Mouse (Mus musculus): Measurements from ENCODE around the gene Sema3f. TPM values are rescaled to one million over a fixed set of nuclear protein-coding genes. Genes with fewer than 3 reads are reported as not detected.
A peak's percentile ranks its signal among the peaks of the same experiment; 100 is the strongest.

The Sema3f gene
- polyA plus RNA-seq, 1 experiment, result 1.4 TPM

DNA sequence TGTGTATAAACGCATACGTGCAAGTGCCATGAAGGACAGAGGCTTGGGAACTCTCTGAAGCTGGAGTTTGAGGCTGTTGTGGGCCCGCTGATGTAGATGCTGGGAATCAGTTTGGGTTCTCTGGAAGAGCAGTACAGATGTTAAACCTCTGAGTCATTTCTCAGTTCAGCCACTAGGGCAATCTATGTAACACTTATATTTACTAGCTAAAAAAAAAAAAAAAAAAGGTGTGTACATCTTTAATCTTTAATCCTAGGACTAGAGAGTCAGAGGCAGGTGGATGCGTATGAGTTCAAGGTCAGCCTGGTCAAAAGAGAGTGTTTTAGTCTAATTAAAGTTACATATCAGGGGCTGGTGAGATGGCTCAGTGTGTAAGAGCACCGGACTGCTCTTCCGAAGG is 63.3 kb downstream of the Sema3f start:
- no peaks in the 10 kb centered on the region for H3K36me3 ChIP-seq (ENCODE audit: control insufficient read depth, insufficient read depth)
- TF ChIP-seq POLR2AphosphoS2 (IDR thresholded peaks at IDR 0.05; ENCODE audit: insufficient read length, low read depth), result no peak
- no peak for TF ChIP-seq CEBPB (IDR thresholded peaks at IDR 0.05; ENCODE audit: insufficient read depth, poor library complexity, severe bottlenecking)
- no peak for TF ChIP-seq MYOG (IDR thresholded peaks at IDR 0.05; ENCODE audit: control insufficient read depth in 1 of 3, insufficient read depth in 1 of 3, insufficient read length in 2 of 3, low read depth in 2 of 3)
- no peak for TF ChIP-seq E2F4 (IDR thresholded peaks at IDR 0.05; ENCODE audit: insufficient read depth)
- no peak for TF ChIP-seq MYOD1 (IDR thresholded peaks at IDR 0.05; ENCODE audit: control insufficient read depth in 1 of 3, insufficient read length in 2 of 3, low read depth in 2 of 3)
- H3ac ChIP-seq (ENCODE audit: control insufficient read depth, insufficient read length), result no peak overlapping the region
- H3K4me2 ChIP-seq (ENCODE audit: low read depth), result no peak overlapping the region
- no peaks in the 10 kb centered on the region for H3K27me3 ChIP-seq (ENCODE audit: control insufficient read depth, insufficient read depth, insufficient read length)
- H3K79me2 ChIP-seq (ENCODE audit: control insufficient read depth, insufficient read depth), result no peaks in the 10 kb centered on the region
- H3K4me3 ChIP-seq, result no peak overlapping the region

DNA sequence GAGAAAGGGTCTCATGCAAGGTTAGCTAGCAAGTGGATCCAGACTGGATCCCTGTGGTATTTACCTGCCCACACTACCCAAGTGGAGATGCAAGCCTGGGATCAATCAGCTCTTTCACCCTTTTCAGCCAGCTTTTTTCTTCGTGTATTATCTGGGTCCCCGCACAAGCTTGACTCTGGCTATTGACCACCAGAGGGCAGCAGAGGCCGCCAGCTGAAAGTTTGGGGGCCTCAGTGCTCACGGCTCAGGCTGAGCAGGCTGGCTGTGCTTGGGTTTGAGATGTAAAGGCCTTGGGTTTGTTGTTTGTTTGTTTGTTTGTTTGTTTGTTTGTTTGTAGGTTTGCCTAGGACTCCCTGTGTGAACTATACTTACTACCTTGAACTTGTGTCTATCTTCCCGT is 64.7 kb downstream of the Sema3f start:
- Histone ChIP-seq H3K79me2 (ENCODE audit: control insufficient read depth, insufficient read depth) (no peaks in the 10 kb centered on the region), H3ac (ENCODE audit: control insufficient read depth, insufficient read length) (no peak overlapping the region), H3K4me2 (ENCODE audit: low read depth) (peak overlapping the region; percentile 96), H3K4me3 (peak overlapping the region; percentile 26), H3K36me3 (ENCODE audit: control insufficient read depth, insufficient read depth) (no peaks in the 10 kb centered on the region), H3K27me3 (ENCODE audit: control insufficient read depth, insufficient read depth, insufficient read length) (no peaks in the 10 kb centered on the region)
- TF ChIP-seq TCF12 (IDR thresholded peaks at IDR 0.05; ENCODE audit: insufficient read depth, poor library complexity, severe bottlenecking) (no peak), CEBPB (IDR thresholded peaks at IDR 0.05; ENCODE audit: insufficient read depth, poor library complexity, severe bottlenecking) (no peak), POLR2A (IDR thresholded peaks at IDR 0.05; ENCODE audit: insufficient read length, low read depth) (no peak), USF1 (IDR thresholded peaks at IDR 0.05; ENCODE audit: low read depth) (no peak), MYOG (IDR thresholded peaks at IDR 0.05; ENCODE audit: control insufficient read depth in 1 of 3, insufficient read depth in 1 of 3, insufficient read length in 2 of 3, low read depth in 2 of 3) (no peak), MYOD1 (IDR thresholded peaks at IDR 0.05; ENCODE audit: control insufficient read depth in 1 of 3, insufficient read length in 2 of 3, low read depth in 2 of 3) (no peak), SRF (IDR thresholded peaks at IDR 0.05; ENCODE audit: control insufficient read depth, insufficient read length, low read depth) (no peak), MAX (IDR thresholded peaks at IDR 0.05; ENCODE audit: low read depth) (no peak), TCF3 (IDR thresholded peaks at IDR 0.05; ENCODE audit: insufficient read length, low read depth) (no peak), REST (IDR thresholded peaks at IDR 0.05; ENCODE audit: insufficient read depth, insufficient read length) (no peak), E2F4 (IDR thresholded peaks at IDR 0.05; ENCODE audit: insufficient read depth) (no peak), POLR2AphosphoS2 (IDR thresholded peaks at IDR 0.05; ENCODE audit: insufficient read length, low read depth) (no peak)

DNA sequence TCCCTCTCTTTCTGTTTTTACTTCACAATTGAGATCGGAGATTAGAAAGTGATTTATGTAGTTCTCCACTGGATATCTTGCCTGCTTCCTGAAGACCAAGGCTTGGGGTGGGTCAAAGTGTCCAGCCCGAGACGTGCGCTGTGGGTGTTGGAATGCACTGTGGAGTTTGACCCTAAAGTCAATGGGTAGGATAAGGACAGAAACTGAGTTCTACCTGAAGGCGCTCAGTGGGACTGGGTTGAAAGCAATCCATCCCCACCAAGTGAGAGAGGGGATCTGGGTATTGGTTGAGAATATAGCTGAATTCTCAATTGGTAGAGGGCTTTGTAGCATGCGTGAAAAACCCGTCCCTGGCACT is 65.1 kb downstream of the Sema3f start:
- H3K4me3 ChIP-seq, result peak overlapping the region; percentile 26
- TF ChIP-seq MYOD1 (IDR thresholded peaks at IDR 0.05; ENCODE audit: control insufficient read depth in 1 of 3, insufficient read length in 2 of 3, low read depth in 2 of 3), result no peak
- no peak for TF ChIP-seq REST (IDR thresholded peaks at IDR 0.05; ENCODE audit: insufficient read depth, insufficient read length)
- TF ChIP-seq MAX (IDR thresholded peaks at IDR 0.05; ENCODE audit: low read depth), result no peak
- no peak for TF ChIP-seq USF1 (IDR thresholded peaks at IDR 0.05; ENCODE audit: low read depth)
- TF ChIP-seq POLR2A (IDR thresholded peaks at IDR 0.05; ENCODE audit: insufficient read length, low read depth), result no peak
- no peak for TF ChIP-seq TCF12 (IDR thresholded peaks at IDR 0.05; ENCODE audit: insufficient read depth, poor library complexity, severe bottlenecking)
- TF ChIP-seq SRF (IDR thresholded peaks at IDR 0.05; ENCODE audit: control insufficient read depth, insufficient read length, low read depth), result no peak
- TF ChIP-seq E2F4 (IDR thresholded peaks at IDR 0.05; ENCODE audit: insufficient read depth), result no peak
- no peak for TF ChIP-seq TCF3 (IDR thresholded peaks at IDR 0.05; ENCODE audit: insufficient read length, low read depth)
- TF ChIP-seq MYOG (IDR thresholded peaks at IDR 0.05; ENCODE audit: control insufficient read depth in 1 of 3, insufficient read depth in 1 of 3, insufficient read length in 2 of 3, low read depth in 2 of 3), result no peak
- no peaks in the 10 kb centered on the region for H3K27me3 ChIP-seq (ENCODE audit: control insufficient read depth, insufficient read depth, insufficient read length)
- H3K4me2 ChIP-seq (ENCODE audit: low read depth), result peak overlapping the region; percentile 96
- no peaks in the 10 kb centered on the region for H3K36me3 ChIP-seq (ENCODE audit: control insufficient read depth, insufficient read depth)
- H3ac ChIP-seq (ENCODE audit: control insufficient read depth, insufficient read length), result no peak overlapping the region
- H3K79me2 ChIP-seq (ENCODE audit: control insufficient read depth, insufficient read depth), result no peaks in the 10 kb centered on the region

DNA sequence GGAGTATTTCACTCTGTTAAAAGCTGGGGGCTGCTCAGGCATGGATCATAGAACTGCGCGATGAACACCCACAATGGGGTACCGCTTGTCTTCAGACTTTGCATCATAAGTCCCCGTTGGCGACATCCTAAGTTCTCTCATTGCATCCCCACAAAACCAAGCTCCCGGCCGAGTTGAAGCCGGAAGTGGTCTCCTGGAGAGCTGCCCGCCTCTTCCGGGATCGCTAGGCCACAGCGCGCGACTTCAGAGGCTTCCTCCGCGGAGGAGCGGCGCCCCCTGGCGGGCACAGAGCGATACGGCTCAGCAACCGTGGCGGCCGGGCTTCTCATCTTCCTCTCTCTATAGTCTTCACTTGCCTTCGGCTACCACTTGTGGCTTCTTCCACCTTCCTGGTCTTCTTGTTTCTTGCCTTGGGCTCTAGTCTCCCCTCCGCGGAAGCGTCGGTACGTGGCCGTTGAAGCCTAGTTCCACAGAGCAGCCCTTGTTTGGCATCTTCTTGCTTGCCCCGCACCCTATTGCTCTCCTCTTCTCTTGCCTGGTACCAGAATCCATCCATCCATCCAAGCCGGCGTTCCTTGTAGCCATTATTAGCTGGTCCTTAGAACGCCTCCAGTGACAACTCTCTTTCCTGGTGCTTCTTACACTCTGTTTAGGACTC is 65.7 kb downstream of the Sema3f start:
- no peak overlapping the region for H3ac ChIP-seq (ENCODE audit: control insufficient read depth, insufficient read length)
- H3K4me2 ChIP-seq (ENCODE audit: low read depth), result peak overlapping the region; percentile 96
- TF ChIP-seq TCF3 (IDR thresholded peaks at IDR 0.05; ENCODE audit: insufficient read length, low read depth), result no peak
- no peak for TF ChIP-seq MYOG (IDR thresholded peaks at IDR 0.05; ENCODE audit: control insufficient read depth in 1 of 3, insufficient read depth in 1 of 3, insufficient read length in 2 of 3, low read depth in 2 of 3)
- no peak for TF ChIP-seq USF1 (IDR thresholded peaks at IDR 0.05; ENCODE audit: low read depth)
- no peak for TF ChIP-seq MYOD1 (IDR thresholded peaks at IDR 0.05; ENCODE audit: control insufficient read depth in 1 of 3, insufficient read length in 2 of 3, low read depth in 2 of 3)
- no peak for TF ChIP-seq REST (IDR thresholded peaks at IDR 0.05; ENCODE audit: insufficient read depth, insufficient read length)
- peak; percentile 23 for TF ChIP-seq POLR2A (IDR thresholded peaks at IDR 0.05; ENCODE audit: insufficient read length, low read depth)
- TF ChIP-seq E2F4 (IDR thresholded peaks at IDR 0.05; ENCODE audit: insufficient read depth), result peak; percentile 52
- no peak for TF ChIP-seq MAX (IDR thresholded peaks at IDR 0.05; ENCODE audit: low read depth)
- no peak for TF ChIP-seq CEBPB (IDR thresholded peaks at IDR 0.05; ENCODE audit: insufficient read depth, poor library complexity, severe bottlenecking)
- peak; percentile 53 for TF ChIP-seq POLR2AphosphoS2 (IDR thresholded peaks at IDR 0.05; ENCODE audit: insufficient read length, low read depth)
- no peaks in the 10 kb centered on the region for H3K79me2 ChIP-seq (ENCODE audit: control insufficient read depth, insufficient read depth)
- H3K27me3 ChIP-seq (ENCODE audit: control insufficient read depth, insufficient read depth, insufficient read length), result no peaks in the 10 kb centered on the region
- H3K4me3 ChIP-seq, result peak overlapping the region; percentile 26
- no peaks in the 10 kb centered on the region for H3K36me3 ChIP-seq (ENCODE audit: control insufficient read depth, insufficient read depth)

All from myocyte (in vitro differentiated cells).